Mouse (Mus musculus) MEL (cell line): ENCODE results near the gene Fbn1.

Experiments
- CTCF ChIP-seq, 3 experiments: IDR thresholded peaks in 2 of 3; conservative IDR thresholded peaks in 1 of 3; 2 replicates each; pipeline ENCODE4 v1.5.1; 2011 to 2012; ENCODE audit warnings: low read length in 3 of 3, low read depth in 2 of 3, mild to moderate bottlenecking in 2 of 3, improper control_type of control experiment in 1 of 3, inconsistent platforms in 1 of 3, mixed read lengths in 1 of 3, moderate library complexity in 1 of 3; ENCODE audit not compliant: control insufficient read depth in 1 of 3, insufficient read depth in 1 of 3, poor library complexity in 1 of 3, severe bottlenecking in 1 of 3
- EP300 ChIP-seq, 2 experiments: IDR thresholded peaks; 2 replicates each; pipeline ENCODE4 v1.6.1; 2011; ENCODE audit warnings: improper control_type of control experiment in 2 of 2, low read length in 2 of 2, low read depth in 1 of 2, mild to moderate bottlenecking in 1 of 2
- GABPA ChIP-seq: IDR thresholded peaks from 2 replicates; pipeline ENCODE4 v1.6.1; 2012; ENCODE audit warnings: low read depth, mild to moderate bottlenecking, inconsistent platforms, low read length, improper control_type of control experiment, moderate library complexity
- HCFC1 ChIP-seq: IDR thresholded peaks from 2 replicates; pipeline ENCODE4 v1.6.1; 2012; ENCODE audit warnings: low read depth, mild to moderate bottlenecking, inconsistent platforms, low read length, improper control_type of control experiment, moderate library complexity
- MAX ChIP-seq: IDR thresholded peaks from 2 replicates; pipeline ENCODE4 v1.6.1; 2011; ENCODE audit warnings: low read length, improper control_type of control experiment
- MEF2A ChIP-seq: IDR thresholded peaks from 2 replicates; pipeline ENCODE4 v1.6.1; 2014; ENCODE audit warnings: low read depth, mild to moderate bottlenecking, inconsistent platforms, low read length, improper control_type of control experiment; ENCODE audit not compliant: poor library complexity, insufficient replicate concordance, severe bottlenecking; ENCODE audit errors: extremely low read depth
- MXI1 ChIP-seq: IDR thresholded peaks from 2 replicates; pipeline ENCODE4 v1.6.1; 2011; ENCODE audit warnings: mild to moderate bottlenecking, low read depth, low read length, improper control_type of control experiment
- NELFE ChIP-seq: IDR thresholded peaks from 2 replicates; pipeline ENCODE4 v1.6.1; 2011; ENCODE audit warnings: low read depth, low read length, improper control_type of control experiment
- POLR2A ChIP-seq, 2 experiments: IDR thresholded peaks; 2 replicates each; pipeline ENCODE4 v1.6.1; 2011 to 2012; ENCODE audit warnings: low read length in 2 of 2, mild to moderate bottlenecking in 2 of 2, control low read depth in 1 of 2, improper control_type of control experiment in 1 of 2, low read depth in 1 of 2, moderate library complexity in 1 of 2; ENCODE audit not compliant: control insufficient read depth in 1 of 2, insufficient read depth in 1 of 2, poor library complexity in 1 of 2
- USF1 ChIP-seq: IDR thresholded peaks from 2 replicates; pipeline ENCODE4 v1.6.1; 2014; ENCODE audit warnings: low read depth, mild to moderate bottlenecking, inconsistent platforms, low read length, improper control_type of control experiment, moderate library complexity
- ZMIZ1 ChIP-seq: IDR thresholded peaks from 2 replicates; pipeline ENCODE4 v1.6.1; 2012; ENCODE audit warnings: low read depth, mild to moderate bottlenecking, inconsistent platforms, low read length, improper control_type of control experiment, moderate library complexity

DNA sequence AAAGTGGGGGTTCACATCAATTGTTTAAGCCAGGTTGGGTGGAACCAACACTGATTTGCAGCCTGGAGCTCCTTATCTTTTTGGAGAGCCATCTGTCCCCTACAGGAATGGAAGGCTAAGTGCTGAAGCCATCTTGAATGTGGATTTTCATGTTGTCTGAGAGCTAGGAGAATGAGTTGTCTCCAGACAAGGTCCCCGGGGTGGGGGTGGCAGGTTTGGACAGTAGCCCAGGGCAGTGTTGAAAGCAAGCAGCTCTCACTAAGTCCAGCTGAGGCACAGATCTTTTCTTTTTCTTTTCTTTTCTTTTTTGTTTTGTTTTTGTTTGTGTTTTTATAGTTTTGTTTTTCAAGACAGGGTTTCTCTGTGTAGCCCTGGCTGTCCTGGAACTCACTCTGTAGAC is 216.7 kb downstream of the Fbn1 start:
- TF ChIP-seq CTCF (IDR thresholded peaks at IDR 0.05 in 2 of 3, conservative IDR thresholded peaks at IDR 0.05 in 1 of 3; ENCODE audit: control insufficient read depth in 1 of 3, insufficient read depth in 1 of 3, low read depth in 2 of 3, low read length in 3 of 3, poor library complexity in 1 of 3, severe bottlenecking in 1 of 3) (no peak), GABPA (no peak), ZMIZ1 (no peak), NELFE (no peak), POLR2A (IDR thresholded peaks at IDR 0.05; ENCODE audit: control insufficient read depth in 1 of 2, insufficient read depth in 1 of 2, low read depth in 1 of 2, low read length in 2 of 2, poor library complexity in 1 of 2) (no peak), HCFC1 (no peak), USF1 (no peak), MAX (no peak), MXI1 (no peak), EP300 (IDR thresholded peaks at IDR 0.05; ENCODE audit: low read depth in 1 of 2, low read length in 2 of 2) (no peak), MEF2A (no peak)
